ENCODE assay signal across 8 mouse cellular contexts in the genomic region with DNA sequence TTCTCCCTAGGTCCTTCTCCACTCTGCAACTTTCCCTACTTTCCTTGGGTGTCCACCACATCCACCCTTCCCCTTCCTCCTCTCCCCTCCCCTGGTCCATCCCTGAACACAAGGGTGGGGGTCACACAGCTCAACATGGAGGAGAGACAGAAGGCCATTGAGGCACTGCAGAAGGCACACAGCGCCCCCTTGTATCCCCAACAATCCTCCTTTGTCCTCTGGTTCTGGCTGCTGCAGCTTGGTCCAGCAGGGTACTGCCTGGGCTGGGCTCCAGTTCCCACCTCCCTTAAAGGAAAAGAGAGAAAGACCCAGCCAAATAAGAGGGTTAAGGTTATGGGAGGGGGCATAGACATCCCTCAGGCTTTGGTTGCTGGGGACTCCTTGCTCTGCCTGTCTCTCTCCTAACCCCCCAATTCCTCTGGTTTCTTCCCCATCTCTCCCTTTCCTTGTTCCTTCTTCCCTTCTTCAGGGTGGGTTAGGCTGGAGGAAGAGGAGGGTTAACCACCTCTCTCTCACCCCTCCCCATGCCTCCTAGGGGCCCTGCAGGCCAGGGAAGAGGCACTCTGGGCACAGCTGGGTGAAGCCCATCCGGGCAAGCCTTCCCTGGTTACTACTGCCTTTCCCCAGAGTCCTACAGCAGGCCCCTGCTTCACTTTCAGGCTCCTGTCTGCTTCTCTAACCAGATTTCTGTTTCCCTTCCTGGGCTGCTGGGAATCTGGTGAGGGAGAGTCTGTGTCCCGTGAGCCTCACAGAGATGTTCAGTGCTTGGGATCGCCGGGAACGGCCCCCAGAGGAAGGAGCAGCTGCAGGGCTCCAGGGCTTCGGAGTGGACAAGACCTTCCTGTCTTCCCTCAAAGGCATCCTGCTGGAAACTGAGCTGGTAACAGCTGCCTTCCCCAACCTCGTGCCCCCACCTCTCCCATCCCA. TPM values are rescaled to one million over a fixed set of nuclear protein-coding genes. Genes with fewer than 3 reads are reported as not detected.
A peak's percentile ranks its signal among the peaks of the same experiment; 100 is the strongest.
DNase-seq lines count a peak whose midpoint lies in the region; ATAC-seq and TF ChIP-seq lines count a peak whose summit lies in the region.

A gene (plus strand): TSS at position 358 of the 927 bp plus-strand sequence.

- peak within 1 kb of the TSS; percentile 42 for H3K4me3 ChIP-seq in ES-Bruce4 (ENCODE audit: low read depth, low read length)
- H3K4me3 ChIP-seq in cerebellum, adult 2 months (replicated peaks; ENCODE audit: insufficient read depth, low read depth, low read length) = peak within 1 kb of the TSS; percentile 29
- no peak within 1 kb of the TSS for H3K4me3 ChIP-seq in heart, embryonic 15.5 days
- 0 out of 2 replicates have a peak within 1 kb of the TSS, but pooled peaks have one; percentile 12 for H3K4me3 ChIP-seq in neural tube, embryonic 13.5 days
- H3K4me3 ChIP-seq in liver, postnatal 0 days (ENCODE audit: low read depth, low read length) = no peak within 1 kb of the TSS

- TF ChIP-seq CTCF in ES-Bruce4 (IDR thresholded peaks at IDR 0.05; ENCODE audit: low read depth, low read length) = peak; percentile 63
- no peak; the same call in 1 of the 2 replicates for TF ChIP-seq CTCF in cerebellum, adult 2 months (IDR thresholded peaks at IDR 0.05; ENCODE audit: borderline replicate concordance, insufficient read depth, low read depth, low read length)
- no peak for TF ChIP-seq CTCF in liver, postnatal 0 days (IDR thresholded peaks at IDR 0.05; ENCODE audit: low read depth)

- no peaks in the 10 kb centered on the region for H3K27me3 ChIP-seq in ES-Bruce4 (ENCODE audit: control insufficient read depth, insufficient read depth, low read length, poor library complexity, severe bottlenecking)
- H3K27me3 ChIP-seq in cerebellum, adult 2 months (ENCODE audit: control insufficient read depth, insufficient read depth, low read length) = no peaks in the 10 kb centered on the region
- H3K27me3 ChIP-seq in heart, embryonic 15.5 days = no peaks in the 10 kb centered on the region; the same call in 1 of the 2 replicates
- no peaks in the 10 kb centered on the region for H3K27me3 ChIP-seq in neural tube, embryonic 13.5 days
- H3K27me3 ChIP-seq in liver, postnatal 0 days (ENCODE audit: insufficient read depth, low read length) = no peaks in the 10 kb centered on the region

- ATAC-seq in heart, embryonic 15.5 days (replicated peaks; ENCODE audit: insufficient number of reproducible peaks, insufficient read depth, low FRiP score, low read depth) = no peak
- peak; percentile 58 for ATAC-seq in neural tube, embryonic 13.5 days (ENCODE audit: low read depth)
- ATAC-seq in liver, postnatal 0 days = no peak

- DNase-seq in cerebellum, adult 2 months = peak; percentile 36 to 65
- peak; percentile 82 for DNase-seq in left cerebral cortex, adult 11 months (ENCODE audit: low spot score)
- no peak for DNase-seq in adrenal gland, adult 18-20 months (ENCODE audit: low spot score in 2 of 2)
- DNase-seq in ovary, postnatal 10 days (ENCODE audit: low spot score) = no peak
- DNase-seq in liver, postnatal 0 days = no peak

- peak within 1 kb of the TSS; percentile 32 for H3K9ac ChIP-seq in ES-Bruce4 (ENCODE audit: low read depth, poor library complexity, severe bottlenecking)
- H3K9ac ChIP-seq in heart, embryonic 15.5 days = no peak within 1 kb of the TSS
- peak within 1 kb of the TSS; percentile 58 for H3K9ac ChIP-seq in neural tube, embryonic 13.5 days
- H3K9ac ChIP-seq in liver, postnatal 0 days (replicated peaks) = no peak within 1 kb of the TSS

- TF ChIP-seq EP300 in ES-Bruce4 (IDR thresholded peaks at IDR 0.05; ENCODE audit: insufficient read depth, low read depth, low read length) = no peak
- TF ChIP-seq EP300 in liver, postnatal 0 days (IDR thresholded peaks at IDR 0.05; ENCODE audit: low read depth) = no peak

- WGBS in cerebellum, adult 2 months = 17% methylated on average over 8 of the region's 8 CpGs
- WGBS in heart, embryonic 15.5 days = 21% methylated on average over 8 of the region's 8 CpGs
- 32% methylated on average over 8 of the region's 8 CpGs for WGBS in neural tube, embryonic 13.5 days
- WGBS in liver, postnatal 0 days (ENCODE audit: insufficient replicate concordance) = 39% methylated on average over 8 of the region's 8 CpGs

- no peaks in the 10 kb centered on the region for H3K36me3 ChIP-seq in ES-Bruce4 (ENCODE audit: control insufficient read depth, insufficient read depth, low read length, poor library complexity, severe bottlenecking)
- peaks cover 3% of the 10 kb centered on the region; the same call in 1 of the 2 replicates for H3K36me3 ChIP-seq in heart, embryonic 15.5 days
- no peaks in the 10 kb centered on the region for H3K36me3 ChIP-seq in neural tube, embryonic 13.5 days
- no peaks in the 10 kb centered on the region for H3K36me3 ChIP-seq in liver, postnatal 0 days (replicated peaks; ENCODE audit: insufficient read depth, low read length)

- no peaks in the 10 kb centered on the region for H3K9me3 ChIP-seq in ES-Bruce4 (replicated peaks; ENCODE audit: control insufficient read depth, insufficient read depth, low read length, poor library complexity, severe bottlenecking)
- H3K9me3 ChIP-seq in heart, embryonic 15.5 days (replicated peaks) = no peaks in the 10 kb centered on the region
- no peaks in the 10 kb centered on the region for H3K9me3 ChIP-seq in neural tube, embryonic 13.5 days
- H3K9me3 ChIP-seq in liver, postnatal 0 days (ENCODE audit: low read length) = no peaks in the 10 kb centered on the region

- no peak within 1 kb of the TSS for H3K27ac ChIP-seq in ES-Bruce4 (ENCODE audit: insufficient read depth, low read length)
- H3K27ac ChIP-seq in cerebellum, adult 2 months (ENCODE audit: insufficient read depth, low read length) = peak within 1 kb of the TSS; percentile 68; the same call in 1 of the 2 replicates
- peak within 1 kb of the TSS; percentile 43 for H3K27ac ChIP-seq in heart, embryonic 15.5 days
- H3K27ac ChIP-seq in neural tube, embryonic 13.5 days (replicated peaks) = peak within 1 kb of the TSS; percentile 74
- no peak within 1 kb of the TSS for H3K27ac ChIP-seq in liver, postnatal 0 days (ENCODE audit: low read depth)

- no peak within 1 kb of the TSS for H3K4me2 ChIP-seq in heart, embryonic 15.5 days
- peak within 1 kb of the TSS; percentile 32 for H3K4me2 ChIP-seq in neural tube, embryonic 13.5 days
- H3K4me2 ChIP-seq in liver, postnatal 0 days (ENCODE audit: low read depth, low read length) = no peak within 1 kb of the TSS

- H3K4me1 ChIP-seq in ES-Bruce4 (ENCODE audit: control insufficient read depth, insufficient read depth, low read length) = peaks cover 6% of the 10 kb centered on the region
- no peaks in the 10 kb centered on the region for H3K4me1 ChIP-seq in cerebellum, adult 2 months (ENCODE audit: control insufficient read depth, insufficient read depth, low read length)
- peaks cover 13% of the 10 kb centered on the region for H3K4me1 ChIP-seq in heart, embryonic 15.5 days (replicated peaks)
- H3K4me1 ChIP-seq in neural tube, embryonic 13.5 days (replicated peaks) = peaks cover 25% of the 10 kb centered on the region
- no peaks in the 10 kb centered on the region for H3K4me1 ChIP-seq in liver, postnatal 0 days (ENCODE audit: insufficient read depth)

- TF ChIP-seq POLR2A in ES-Bruce4 (IDR thresholded peaks at IDR 0.05; ENCODE audit: insufficient read depth, low read length) = no peak
- no peak for TF ChIP-seq POLR2A in cerebellum, adult 2 months (IDR thresholded peaks at IDR 0.05; ENCODE audit: borderline replicate concordance, insufficient read depth, low read length)

RNA-seq across cellular contexts. Expression of the gene that starts here (rescaled TPM):
- polyA plus RNA-seq in ES-Bruce4 (2011; ENCODE audit: insufficient read depth, insufficient read length, low read depth, missing spikeins) = not detected in 2 replicates
- polyA plus RNA-seq in cerebellum, adult 2 months (2012; rRNA removed) = 215 and 237 TPM in 2 replicates
- polyA plus RNA-seq in heart, embryonic 15.5 days (2015; fragmentation: Nextera tagmentation; extraction: Ambion mirVana) = 0.74 and 2.4 TPM in 2 replicates
- polyA plus RNA-seq in neural tube, embryonic 13.5 days (2015; fragmentation: Nextera tagmentation; extraction: Ambion mirVana) = 20.2 and 24.7 TPM in 2 replicates
- under 1 TPM in 1 of 2 experiments, not detected in 1; 0.96 TPM for total RNA-seq in adrenal gland, adult 18-20 months (2021)
- polyA plus RNA-seq in liver, postnatal 0 days (2015; fragmentation: Nextera tagmentation; extraction: Ambion mirVana) = 0.17 TPM in 1 of 2 replicates, not detected in the other

Comparison
In these comparisons a context has a peak if more than half of its experiments do, and no peak if none do; other contexts are left out.
1. H3K27ac ChIP-seq: peak in cerebellum, adult 2 months (single experiment), heart, embryonic 15.5 days (single experiment) and neural tube, embryonic 13.5 days (single experiment); none in ES-Bruce4 (single experiment) and liver, postnatal 0 days (single experiment).
2. H3K4me3 ChIP-seq: peak in ES-Bruce4 (single experiment), cerebellum, adult 2 months (single experiment) and neural tube, embryonic 13.5 days (single experiment); none in heart, embryonic 15.5 days (single experiment) and liver, postnatal 0 days (single experiment).
3. H3K9ac ChIP-seq: peak in ES-Bruce4 (single experiment) and neural tube, embryonic 13.5 days (single experiment); none in heart, embryonic 15.5 days (single experiment) and liver, postnatal 0 days (single experiment).
4. DNase-seq: peak in cerebellum, adult 2 months (2 of 2) and left cerebral cortex, adult 11 months (single experiment); none in adrenal gland, adult 18-20 months (0 of 2), ovary, postnatal 10 days (single experiment) and liver, postnatal 0 days (single experiment).